Mouse (Mus musculus) stomach, postnatal 0 days (tissue): ENCODE measurements around the gene Chrnb4.

ENCODE experiments used
- CTCF ChIP-seq: IDR thresholded peaks from 2 replicates; pipeline ENCODE4 v1.5.1; 2016; ENCODE audit warnings: antibody characterized with exemption, low read depth, mild to moderate bottlenecking, moderate library complexity
- EP300 ChIP-seq: optimal IDR thresholded peaks from 2 replicates; pipeline ENCODE3; 2016; ENCODE audit warnings: antibody characterized with exemption

GRCm38 (mm10) chr9:55067965-55068265 lies 19.3 kb upstream of the Chrnb4 start:
- TF ChIP-seq CTCF (no peak), EP300 (no peak)
